Mouse (Mus musculus) c-Kit-positive CD71-positive TER-119-positive erythroid progenitor cells, embryonic 14.5 days (primary cell): ENCODE results near the gene Helz.
"Not testable (repeated sequence)": the region's sequence is repeated elsewhere in the genome, so short reads cannot be mapped to it uniquely, and the experiment has no call there.

Experiments used
- DNase-seq: peaks from one replicate; pipeline ENCODE4 v3.0.0-alpha.2; 2013; ENCODE audit warnings: low spot score

Gene Helz

DNA sequence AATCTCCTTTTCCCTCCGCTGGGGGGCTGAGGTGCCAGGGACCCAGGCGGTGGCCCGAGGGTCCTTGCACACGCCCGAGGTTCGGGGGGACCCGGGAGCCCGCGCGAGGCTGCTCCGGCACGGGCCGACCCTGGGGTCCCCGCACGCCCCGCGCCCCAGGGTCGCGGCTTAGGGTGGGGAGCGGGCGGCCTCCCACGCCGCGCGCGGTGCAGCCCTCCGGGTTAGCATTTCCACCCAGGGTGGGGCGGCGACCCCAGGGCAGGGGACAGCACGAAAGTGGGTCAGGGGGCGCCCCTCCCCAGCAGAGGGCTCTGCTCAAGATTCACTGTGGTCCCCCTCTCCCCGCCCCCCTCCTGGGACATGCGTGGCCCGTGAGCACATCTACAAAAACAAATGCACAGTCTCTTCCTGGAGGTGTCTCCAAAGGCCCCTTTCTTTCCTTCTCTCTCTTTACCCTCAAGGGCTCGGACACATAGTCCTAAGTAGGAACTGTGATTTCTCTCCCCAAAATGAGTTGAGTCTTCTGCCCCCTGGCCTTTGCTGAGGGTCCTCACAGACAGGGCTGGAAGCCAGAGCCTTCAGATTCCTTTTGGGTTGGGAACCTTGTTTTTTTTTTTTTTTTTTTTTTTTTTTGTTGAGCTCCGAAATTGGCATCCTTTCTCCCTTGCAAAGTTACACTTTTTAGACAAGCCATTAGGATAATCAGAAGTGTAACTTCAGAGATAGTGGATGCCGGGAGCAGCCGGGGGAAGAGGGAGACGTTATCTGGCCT, 660 bp downstream of the Helz start:
- DNase-seq = no peak

GRCm38 (mm10) chr11:107559874-107560273, 12.1 kb downstream of the Helz start:
- no peak for DNase-seq

- no peak for DNase-seq
These were observed 19.7 kb downstream of the Helz start for GRCm38 (mm10) chr11:107567431-107567830.

- DNase-seq = no peak
These were observed 20.8 kb downstream of the Helz start for GRCm38 (mm10) chr11:107568466-107568995.

DNA sequence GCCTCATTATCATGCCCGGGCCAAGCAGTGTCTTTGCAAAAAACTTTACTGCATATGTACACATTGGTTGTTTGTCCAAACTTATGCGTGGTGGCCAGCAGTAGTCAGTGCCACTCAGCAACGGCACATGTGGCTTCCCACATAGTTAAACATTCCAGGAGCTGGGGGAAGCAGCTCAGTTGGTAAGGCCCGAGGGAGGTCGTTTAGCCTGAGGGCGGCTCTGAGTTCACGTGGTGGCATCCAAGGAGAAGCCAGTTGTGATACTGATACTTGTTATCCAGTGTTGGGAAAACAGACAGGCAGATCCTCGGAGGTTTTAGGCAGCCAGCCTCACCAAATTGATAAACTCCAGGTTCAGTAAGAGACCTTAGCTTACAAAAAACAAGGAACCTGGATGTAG, 23.2 kb downstream of the Helz start:
- DNase-seq = not testable (repeated sequence)

DNA sequence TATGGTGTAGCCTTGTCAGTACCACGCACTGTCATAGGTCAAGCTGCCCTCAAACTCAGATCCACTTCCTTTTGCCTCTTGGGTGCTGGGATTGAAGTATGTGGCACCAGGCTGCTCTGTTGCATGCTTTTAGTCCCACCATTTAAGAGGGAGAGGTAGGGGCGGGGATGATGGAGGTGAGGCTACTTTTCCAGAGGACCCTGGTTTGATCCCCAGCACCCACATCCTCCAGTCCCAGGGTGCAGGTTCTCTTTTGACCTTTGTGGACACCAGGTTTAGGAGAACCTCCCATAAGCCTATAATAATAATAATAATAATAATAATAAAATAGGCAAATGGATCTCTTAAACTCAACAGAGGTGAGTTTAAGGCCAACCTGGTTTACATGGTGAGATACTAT, 23.6 kb downstream of the Helz start:
- DNase-seq = no peak

DNA sequence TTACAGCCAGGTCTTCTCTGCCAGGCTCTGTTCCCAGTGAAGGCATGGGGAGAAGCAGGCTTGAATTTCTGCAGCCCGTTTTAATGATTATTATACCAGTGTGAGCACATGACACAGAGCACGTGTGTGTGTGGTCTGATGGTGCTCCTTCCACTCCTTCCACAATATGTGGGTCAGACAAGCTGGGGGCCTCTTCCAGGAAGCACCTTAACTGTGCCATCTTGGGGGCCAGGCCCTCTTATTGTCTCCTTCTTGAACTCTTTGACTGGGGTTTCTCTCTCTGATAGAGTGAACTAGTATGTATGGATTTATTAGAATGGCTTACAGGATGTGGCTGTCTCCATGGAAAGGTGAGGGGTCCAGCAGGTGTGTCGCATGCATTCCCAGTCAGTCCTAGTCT, 24.8 kb downstream of the Helz start:
- DNase-seq = no peak

DNA sequence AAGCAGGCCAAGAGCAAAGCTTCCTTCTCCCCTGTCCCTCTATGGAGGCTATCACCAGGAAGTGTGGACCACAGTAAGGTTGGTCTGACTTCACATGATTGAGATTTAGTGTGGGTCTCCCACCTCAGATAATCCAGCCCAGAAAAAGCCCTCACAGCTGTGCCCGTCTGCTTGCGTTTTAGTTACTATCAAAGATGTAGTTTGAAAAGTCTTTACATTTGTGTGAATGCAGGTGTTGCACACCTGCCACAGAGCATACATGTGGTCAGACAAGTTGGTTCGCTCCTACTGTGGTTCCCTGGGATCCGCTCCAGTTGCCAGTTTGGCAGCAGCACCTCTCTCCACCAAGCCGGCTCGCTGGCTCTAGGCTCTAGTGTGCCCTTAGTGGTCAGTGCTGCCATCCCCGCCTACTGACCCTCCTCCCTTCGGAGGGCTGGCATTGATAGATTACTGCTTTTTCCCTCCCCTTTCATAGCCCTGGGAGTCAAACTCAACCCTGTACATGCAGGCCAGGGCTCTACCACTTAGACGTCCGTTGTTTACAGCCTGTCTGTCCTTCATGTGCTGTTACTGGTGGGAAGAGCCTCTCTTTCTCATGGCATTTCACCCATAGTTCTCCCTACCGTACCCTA, 25.4 kb downstream of the Helz start:
- DNase-seq = no peak

DNA sequence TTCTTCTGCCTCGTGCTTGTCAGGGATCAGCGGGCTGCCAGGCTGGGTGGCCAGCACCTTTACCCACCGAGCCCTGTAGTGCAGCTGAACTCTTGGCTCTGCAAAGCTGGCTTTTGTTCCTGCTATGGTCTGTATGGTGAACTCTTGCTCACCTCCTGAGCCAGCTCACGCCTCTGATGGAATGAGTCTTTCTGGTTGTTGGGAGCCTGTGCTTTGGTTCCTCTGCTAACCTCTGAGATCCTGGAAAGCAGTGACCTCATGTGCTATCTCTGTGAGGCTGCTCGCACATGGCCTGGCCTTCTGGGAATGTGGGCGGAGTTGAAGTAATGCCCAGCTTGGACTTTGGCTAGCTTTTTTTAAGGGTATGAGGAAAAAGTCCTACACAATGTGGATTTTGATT, 26.1 kb downstream of the Helz start:
- no peak for DNase-seq

- no peak for DNase-seq
These were observed 27.3 kb downstream of the Helz start for GRCm38 (mm10) chr11:107574811-107575705.

- DNase-seq = no peak
These were observed 28.5 kb downstream of the Helz start for GRCm38 (mm10) chr11:107576186-107576585.

DNA sequence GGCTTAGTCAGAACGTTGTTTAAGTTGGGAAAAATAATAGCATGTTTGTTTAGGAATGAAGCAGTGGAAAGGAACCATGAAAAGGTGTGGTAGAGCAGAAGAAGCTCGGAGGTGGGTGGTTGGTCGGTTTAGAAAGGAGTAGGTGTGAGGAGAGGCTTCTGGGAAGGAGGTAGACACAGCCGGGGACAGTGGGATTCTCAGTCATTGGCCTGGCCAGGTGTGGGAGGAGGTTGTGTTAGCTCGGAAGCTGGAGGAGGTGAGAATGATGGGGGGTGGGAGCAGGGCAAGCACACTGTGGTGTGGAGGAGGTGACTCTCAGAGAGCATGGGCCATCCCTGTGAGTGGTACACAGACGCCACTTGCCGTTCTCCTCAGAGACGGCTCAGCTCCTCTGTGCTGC, 29.7 kb downstream of the Helz start:
- DNase-seq = no peak

- DNase-seq = no peak
These were observed 30.5 kb downstream of the Helz start for GRCm38 (mm10) chr11:107578226-107578625.

DNA sequence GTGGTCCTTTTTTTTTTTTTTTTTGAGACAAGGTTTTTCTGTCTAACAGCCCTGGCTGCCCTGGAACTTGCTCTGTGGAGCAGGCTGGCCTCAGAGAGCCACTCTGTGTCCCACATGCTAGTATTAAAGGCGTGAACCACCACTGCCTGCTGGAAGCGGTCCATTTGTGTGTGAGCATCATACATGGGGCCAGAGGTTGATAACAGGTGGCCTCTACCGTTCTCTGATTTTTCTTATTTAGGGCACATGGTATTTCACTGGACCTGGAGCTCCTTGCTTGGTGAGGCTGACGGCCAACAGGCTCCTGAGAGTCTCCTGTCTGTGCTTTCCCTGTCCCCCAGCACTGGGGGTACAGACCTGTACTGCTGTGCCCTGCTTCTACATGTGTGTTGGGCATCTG, 33.1 kb downstream of the Helz start:
- DNase-seq = no peak

DNA sequence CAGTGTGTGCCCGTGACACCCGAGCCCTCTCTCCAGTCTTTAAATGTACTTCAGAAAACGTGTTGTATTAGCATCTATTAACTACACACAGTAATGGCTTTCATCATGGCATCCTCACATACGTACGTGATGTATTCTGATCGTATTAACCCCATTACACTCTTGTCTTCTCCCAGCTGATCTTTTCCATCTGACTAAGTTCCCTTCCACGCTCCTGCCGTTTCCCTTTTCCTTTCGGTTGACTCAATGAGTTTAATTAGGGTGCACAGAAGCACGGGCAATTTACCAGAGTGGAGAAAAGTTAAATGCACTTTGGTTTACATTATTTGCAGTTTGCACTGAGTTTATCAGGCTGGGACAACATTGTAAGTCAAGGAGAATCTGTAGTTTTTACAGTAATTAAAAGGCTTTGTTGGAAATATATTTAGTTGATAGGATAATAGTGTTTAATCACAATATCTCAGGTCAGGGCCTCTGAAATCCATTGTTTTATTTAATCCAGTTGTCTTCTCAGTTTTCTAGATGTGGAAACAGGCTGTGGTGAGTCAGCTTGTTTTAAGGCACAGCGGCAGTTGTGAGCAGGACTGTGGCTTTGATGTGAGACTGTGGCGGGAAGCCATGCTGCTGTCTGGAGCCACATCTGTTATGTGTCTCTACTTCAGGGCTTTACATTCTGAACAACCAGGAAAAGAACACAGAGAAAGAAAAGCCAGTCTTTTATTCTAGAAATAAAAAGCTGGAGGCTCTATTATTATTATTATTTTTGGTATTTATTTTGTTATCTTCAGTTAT, 37.1 kb downstream of the Helz start:
- no peak for DNase-seq

GRCm38 (mm10) chr11:107586129-107586528, 38.4 kb downstream of the Helz start:
- DNase-seq = not testable (repeated sequence)

DNA sequence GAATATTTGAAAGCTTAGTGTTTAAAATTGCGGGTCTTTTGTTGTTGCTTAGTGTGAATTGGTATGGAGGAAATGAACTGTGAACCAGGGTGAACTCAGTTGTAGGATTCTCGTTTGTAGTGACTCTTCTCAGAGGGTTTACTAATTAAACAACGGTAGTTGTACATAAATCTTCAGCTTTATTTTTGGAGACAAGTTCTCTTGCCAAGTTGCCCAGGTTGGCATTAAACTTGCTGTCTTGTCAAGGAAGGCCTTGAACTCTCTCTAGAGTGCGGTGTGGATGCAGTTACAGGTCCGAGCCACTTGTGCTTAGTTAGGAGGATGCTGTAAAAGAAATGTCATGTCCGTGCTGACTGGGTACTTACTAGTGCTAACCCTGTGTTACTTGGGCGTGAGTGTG, 39.4 kb downstream of the Helz start:
- DNase-seq = no peak

GRCm38 (mm10) chr11:107592575-107592974, 44.8 kb downstream of the Helz start:
- no peak for DNase-seq

DNA sequence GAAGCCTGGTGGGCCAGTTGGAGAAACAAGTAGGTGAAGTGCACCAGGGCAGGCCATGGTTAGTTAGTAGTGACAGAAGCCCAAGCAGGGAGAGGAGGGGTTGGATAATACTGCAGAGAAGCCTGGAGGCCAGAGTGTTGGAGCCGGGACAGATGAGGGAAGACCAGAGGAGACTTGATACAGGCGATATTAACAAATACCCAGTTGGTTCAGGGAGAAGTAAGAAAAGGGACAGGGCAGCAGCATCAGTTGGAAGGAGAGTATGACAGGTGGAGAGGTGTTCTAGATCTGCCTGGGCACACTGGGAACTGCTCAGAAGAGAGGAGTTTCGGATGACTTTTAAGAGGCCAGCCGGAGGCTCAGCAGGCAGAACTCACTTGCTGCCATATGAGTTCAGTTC, 49.7 kb downstream of the Helz start:
- no peak for DNase-seq

DNA sequence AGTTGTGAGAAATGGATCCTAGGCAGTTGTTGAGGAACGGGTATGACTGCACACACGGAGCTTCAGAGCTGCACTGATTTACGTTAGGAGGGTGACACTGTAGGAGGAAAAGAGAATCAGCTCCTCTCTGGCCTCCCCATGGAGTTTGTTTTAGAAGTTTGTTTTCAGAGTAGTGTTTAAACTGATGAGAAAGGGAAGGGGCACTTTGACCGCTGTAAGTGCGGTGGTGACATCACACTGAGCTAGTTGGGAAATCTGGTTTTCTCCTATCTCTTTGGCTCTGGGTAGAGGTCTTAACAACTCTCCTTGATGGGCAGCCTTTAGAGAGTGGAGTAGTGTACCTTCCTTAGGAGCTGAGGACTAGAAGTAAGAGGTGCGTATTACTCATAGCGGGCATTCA, 58.0 kb downstream of the Helz start:
- DNase-seq = no peak

- DNase-seq = no peak
These were observed 66.2 kb downstream of the Helz start for GRCm38 (mm10) chr11:107613906-107614305.

DNA sequence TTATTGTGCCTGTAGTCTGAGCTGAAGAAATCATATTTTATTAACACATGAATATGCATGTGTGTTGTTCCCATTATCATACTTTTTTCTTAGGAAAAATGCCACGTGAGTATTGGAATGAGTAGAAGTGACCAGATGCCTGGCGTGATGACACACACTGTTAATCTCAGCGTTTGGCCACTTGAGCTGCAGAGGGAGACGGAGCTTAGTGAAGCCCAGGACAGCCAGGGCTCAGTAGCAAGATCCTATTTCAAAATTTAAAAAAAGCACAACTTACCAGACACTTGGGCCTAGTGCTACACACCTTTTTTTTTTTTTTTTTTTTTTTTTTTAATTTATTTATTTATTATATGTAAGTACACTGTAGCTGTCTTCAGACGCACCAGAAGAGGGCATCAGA, 68.0 kb downstream of the Helz start:
- no peak for DNase-seq
